Mouse (Mus musculus) ES-E14 (cell line): Measurements from ENCODE around the gene Fam216a. TPM values are rescaled to one million over a fixed set of nuclear protein-coding genes. Genes with fewer than 3 reads are reported as not detected.
A peak's percentile ranks its signal among the peaks of the same experiment; 100 is the strongest.

Source experiments
- DNase-seq: peaks from one replicate; pipeline ENCODE4 v3.0.0-alpha.2; 2013; ENCODE audit warnings: low read depth, low spot score
- H3K27ac ChIP-seq: 2 replicates; pipeline ENCODE4 v1.5.1; 2012; ENCODE audit warnings: low read depth, mild to moderate bottlenecking, low read length, moderate library complexity, mixed read lengths; ENCODE audit not compliant: poor library complexity, insufficient read depth, severe bottlenecking
- H3K36me3 ChIP-seq: 2 replicates; pipeline ENCODE4 v1.6.1; 2012; ENCODE audit warnings: mild to moderate bottlenecking, low read length, moderate library complexity, mixed read lengths; ENCODE audit not compliant: control insufficient read depth, poor library complexity, insufficient read depth, severe bottlenecking
- H3K4me1 ChIP-seq, 2 experiments: fragments of 150-350 bp in 1 of 2; sonication (generic) in 1 of 2; 2 replicates each; pipeline ENCODE4 v1.6.1; 2012; ENCODE audit warnings: low read length in 2 of 2, mild to moderate bottlenecking in 1 of 2, mixed read lengths in 1 of 2; ENCODE audit not compliant: control insufficient read depth in 2 of 2, insufficient read depth in 2 of 2, poor library complexity in 1 of 2
- H3K4me3 ChIP-seq, 2 experiments: fragments of 150-350 bp in 1 of 2; sonication (generic) in 1 of 2; 2 replicates each; pipeline ENCODE4 v1.5.1; 2012; ENCODE audit warnings: low read length in 2 of 2, low read depth in 1 of 2, mild to moderate bottlenecking in 1 of 2, mixed read lengths in 1 of 2; ENCODE audit not compliant: insufficient read depth in 1 of 2, poor library complexity in 1 of 2, severe bottlenecking in 1 of 2
- H3K9ac ChIP-seq: 2 replicates; pipeline ENCODE4 v1.6.1; 2012; ENCODE audit warnings: low read depth, mild to moderate bottlenecking, low read length, mixed read lengths; ENCODE audit not compliant: poor library complexity, insufficient read depth, severe bottlenecking
- H3K9me3 ChIP-seq: fragments of 150-350 bp; sonication (generic); 2 replicates; pipeline ENCODE4 v1.6.1; 2012; ENCODE audit warnings: low read depth, mild to moderate bottlenecking, low read length; ENCODE audit not compliant: control insufficient read depth, insufficient read depth
- CHD2 ChIP-seq: IDR thresholded peaks from 2 replicates; pipeline ENCODE4 v1.6.1; 2014; ENCODE audit warnings: mild to moderate bottlenecking, low read depth, low read length, inconsistent platforms
- HCFC1 ChIP-seq: IDR thresholded peaks from 2 replicates; pipeline ENCODE4 v1.6.1; 2012; ENCODE audit warnings: low read length, inconsistent platforms, borderline replicate concordance; ENCODE audit not compliant: insufficient read depth
- MAFK ChIP-seq: IDR thresholded peaks from 2 replicates; pipeline ENCODE4 v1.6.1; 2014; ENCODE audit warnings: mild to moderate bottlenecking, low read depth, low read length, inconsistent platforms; ENCODE audit not compliant: insufficient read depth
- ZC3H11A ChIP-seq: IDR thresholded peaks from 2 replicates; pipeline ENCODE4 v1.6.1; 2012; ENCODE audit warnings: low read depth, mild to moderate bottlenecking, inconsistent platforms, low read length, borderline replicate concordance
- ZNF384 ChIP-seq: IDR thresholded peaks from 2 replicates; pipeline ENCODE4 v1.6.1; 2012; ENCODE audit warnings: low read depth, low read length, inconsistent platforms
- in situ Hi-C, 2 experiments: fragments of 600-800 bp; cut with MboI; formaldehyde crosslinking; loops; one replicate each; pipeline ENCODE4 v1.15.1; 2025; ENCODE audit warnings: low sequenced_read_pairs in 2 of 2, inconsistent platforms in 1 of 2; ENCODE audit not compliant: unreplicated experiment in 2 of 2
- total RNA-seq: library from RNA; depleted of rRNA; stranded (reverse); fragments of 300-350 nt; gene quantifications from 2 replicates; pipeline ENCODE4 v1.2.3, GENCODE M21; 2012

The Fam216a gene
- total RNA-seq, 1 experiment: 32.7 TPM

- no peak overlapping the region for H3K4me3 ChIP-seq
- DNase-seq: no peak
- no peak overlapping the region for H3K27ac ChIP-seq
- TF ChIP-seq HCFC1 (no peak), CHD2 (no peak), ZC3H11A (no peak), ZNF384 (no peak), MAFK (no peak)
- in situ Hi-C loops: no loop called here
- H3K9ac ChIP-seq: no peak overlapping the region
- peaks cover 4 to 11% of the 10 kb centered on the region in 2 experiments; a peak in 3 of 4 replicates for H3K4me1 ChIP-seq
- H3K9me3 ChIP-seq: no peaks in the 10 kb centered on the region
- peaks cover 34% of the 10 kb centered on the region for H3K36me3 ChIP-seq
Observed at GRCm38 (mm10) chr5:122378171-122378570, 6.0 kb upstream of the Fam216a start.

- TF ChIP-seq CHD2 (no peak), ZNF384 (peak; percentile 87), MAFK (no peak), HCFC1 (no peak), ZC3H11A (no peak)
- in situ Hi-C loops: no loop called here
- peaks cover 31% of the 10 kb centered on the region for H3K36me3 ChIP-seq
- no peak overlapping the region for H3K27ac ChIP-seq
- H3K4me3 ChIP-seq: no peak overlapping the region
- no peak overlapping the region for H3K9ac ChIP-seq
- H3K4me1 ChIP-seq: peaks cover 4 to 11% of the 10 kb centered on the region in 2 experiments; a peak in 3 of 4 replicates
- DNase-seq: no peak
- no peaks in the 10 kb centered on the region for H3K9me3 ChIP-seq
Observed at GRCm38 (mm10) chr5:122377101-122377833, 5.1 kb upstream of the Fam216a start.

GRCm38 (mm10) chr5:122372878-122373277, 714 bp upstream of the Fam216a start:
- Histone ChIP-seq H3K9me3 (no peaks in the 10 kb centered on the region), H3K4me3 (peak overlapping the region; percentile 78 to 82), H3K27ac (peak overlapping the region; percentile 45), H3K36me3 (peaks cover 8% of the 10 kb centered on the region), H3K4me1 (peaks cover 5 to 8% of the 10 kb centered on the region in 2 experiments; a peak in 3 of 4 replicates), H3K9ac (peak overlapping the region; percentile 85)
- no peak for TF ChIP-seq HCFC1
- TF ChIP-seq ZNF384: no peak
- no peak for TF ChIP-seq ZC3H11A
- TF ChIP-seq MAFK: no peak
- no peak for TF ChIP-seq CHD2
- no peak for DNase-seq
- in situ Hi-C loops: no loop called here

- peaks cover 5 to 8% of the 10 kb centered on the region in 2 experiments; a peak in 3 of 4 replicates for H3K4me1 ChIP-seq
- in situ Hi-C loops: no loop called here
- TF ChIP-seq ZC3H11A (no peak), HCFC1 (no peak), MAFK (no peak)
- peak; percentile 44 for DNase-seq
- H3K36me3 ChIP-seq: peaks cover 16% of the 10 kb centered on the region
- H3K4me3 ChIP-seq: peak within 1 kb of the TSS; percentile 78 to 83
- H3K9me3 ChIP-seq: no peaks in the 10 kb centered on the region
- peak within 1 kb of the TSS; percentile 85 for H3K9ac ChIP-seq
- H3K27ac ChIP-seq: peak within 1 kb of the TSS; percentile 68
Observed at GRCm38 (mm10) chr5:122371591-122372191, 473 bp downstream of the Fam216a start, which contains the start of gene Gpn3. Gene Gpn3 (plus strand): TSS chr5:122371876.
